Mouse (Mus musculus) megakaryocyte, adult 5-6 weeks (primary cell): Measurements from ENCODE around the gene Iqcn. TPM values are rescaled to one million over a fixed set of nuclear protein-coding genes. Genes with fewer than 3 reads are reported as not detected.

ENCODE experiments used
- ATAC-seq: 2 replicates; pipeline ENCODE4 v1.8.0; 2016; ENCODE audit warnings: mild to moderate bottlenecking, inconsistent platforms; ENCODE audit not compliant: poor library complexity, severe bottlenecking
- total RNA-seq, 2 experiments: library from RNA; stranded (forward) in 1 of 2; stranded (reverse) in 1 of 2; fragments of 153-499, 151-499 nt in 1 of 2; fragments of 221-1000, 200-1000 nt in 1 of 2; gene quantifications; 2 replicates each; pipeline versions ENCODE4 v1.2.3 to v1.2.4; 2015 to 2017

Iqcn gene
- total RNA-seq, 2 experiments from 2014 or later, result 0.04 to 0.27 TPM

GRCm38 (mm10) chr8:70677451-70678080, 25.7 kb upstream of the Iqcn start:
- ATAC-seq, result no peak

GRCm38 (mm10) chr8:70678679-70679078, 24.6 kb upstream of the Iqcn start:
- no peak for ATAC-seq

- ATAC-seq, result no peak
Measured at GRCm38 (mm10) chr8:70679404-70679803, 23.9 kb upstream of the Iqcn start.

GRCm38 (mm10) chr8:70680039-70680438, 23.2 kb upstream of the Iqcn start:
- ATAC-seq, result no peak

- ATAC-seq, result no peak
Measured at GRCm38 (mm10) chr8:70681410-70681809, 21.8 kb upstream of the Iqcn start.

GRCm38 (mm10) chr8:70682193-70682592, 21.1 kb upstream of the Iqcn start:
- ATAC-seq, result no peak

GRCm38 (mm10) chr8:70682692-70683091, 20.6 kb upstream of the Iqcn start:
- peak; percentile 72 for ATAC-seq

- ATAC-seq, result peak; percentile 38; the same call in 1 of the 2 replicates
Measured at GRCm38 (mm10) chr8:70684291-70684690, 19.0 kb upstream of the Iqcn start.

- ATAC-seq, result no peak
Measured at GRCm38 (mm10) chr8:70687576-70687975, 15.7 kb upstream of the Iqcn start.

GRCm38 (mm10) chr8:70688136-70688535, 15.1 kb upstream of the Iqcn start:
- ATAC-seq, result no peak

- ATAC-seq, result no peak
Measured at GRCm38 (mm10) chr8:70689892-70690390, 13.3 kb upstream of the Iqcn start.

GRCm38 (mm10) chr8:70691230-70691629, 12.0 kb upstream of the Iqcn start:
- ATAC-seq, result no peak

GRCm38 (mm10) chr8:70691727-70692231, 11.5 kb upstream of the Iqcn start:
- ATAC-seq, result no peak

GRCm38 (mm10) chr8:70693636-70694035, 9.6 kb upstream of the Iqcn start:
- no peak for ATAC-seq

GRCm38 (mm10) chr8:70695318-70696018, 7.8 kb upstream of the Iqcn start:
- ATAC-seq, result peak; percentile 19

GRCm38 (mm10) chr8:70696019-70696885, 7.0 kb upstream of the Iqcn start:
- ATAC-seq, result no peak

GRCm38 (mm10) chr8:70696946-70697345, 6.3 kb upstream of the Iqcn start:
- ATAC-seq, result no peak

GRCm38 (mm10) chr8:70697366-70698250, 5.6 kb upstream of the Iqcn start:
- ATAC-seq, result no peak

- ATAC-seq, result peak; percentile 59
Measured at GRCm38 (mm10) chr8:70698310-70699109, 4.7 kb upstream of the Iqcn start, which contains the start of gene Jund. Gene Jund (plus strand): TSS chr8:70698949.
